Mouse (Mus musculus): ENCODE results near the gene Mdm1.

DNA sequence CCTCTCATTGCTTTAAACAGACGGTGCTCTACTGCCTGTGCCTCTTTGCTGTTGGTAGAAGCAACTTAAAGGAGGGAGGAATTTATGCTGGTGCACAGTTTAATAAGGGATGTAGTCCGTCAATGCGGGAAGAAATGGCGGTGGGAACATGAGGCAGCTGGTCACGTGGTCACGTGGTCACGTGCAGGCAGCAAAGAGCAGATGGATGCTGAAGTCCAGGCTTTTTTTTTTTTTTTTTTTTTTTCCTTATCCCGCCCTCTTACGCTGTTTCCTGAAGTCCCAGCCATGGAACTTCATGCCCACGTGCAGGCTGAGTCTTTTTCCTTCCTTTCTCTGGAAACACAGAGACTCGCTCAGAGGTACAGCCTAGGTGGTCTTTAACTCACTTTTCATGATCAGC, 3.1 kb upstream of the Mdm1 start:
- TF ChIP-seq POLR2A (IDR thresholded peaks at IDR 0.05; ENCODE audit: insufficient read length, low read depth) (no peak), REST (IDR thresholded peaks at IDR 0.05; ENCODE audit: insufficient read depth, insufficient read length) (no peak), TCF12 (IDR thresholded peaks at IDR 0.05; ENCODE audit: insufficient read depth, poor library complexity, severe bottlenecking) (no peak), POLR2AphosphoS2 (IDR thresholded peaks at IDR 0.05; ENCODE audit: insufficient read length, low read depth) (no peak), MAX (IDR thresholded peaks at IDR 0.05; ENCODE audit: low read depth) (no peak), USF1 (IDR thresholded peaks at IDR 0.05; ENCODE audit: low read depth) (no peak), SRF (IDR thresholded peaks at IDR 0.05; ENCODE audit: control insufficient read depth, insufficient read length, low read depth) (no peak), CEBPB (IDR thresholded peaks at IDR 0.05; ENCODE audit: insufficient read depth, poor library complexity, severe bottlenecking) (no peak), MYOG (IDR thresholded peaks at IDR 0.05; ENCODE audit: control insufficient read depth in 1 of 3, insufficient read depth in 1 of 3, insufficient read length in 2 of 3, low read depth in 2 of 3) (no peak), MYOD1 (IDR thresholded peaks at IDR 0.05; ENCODE audit: control insufficient read depth in 1 of 3, insufficient read length in 2 of 3, low read depth in 2 of 3) (no peak)

Measured in myocyte (in vitro differentiated cells).